Mouse (Mus musculus) kidney, adult 11 months (tissue): ENCODE measurements around the gene Vmn1r15.

Experiments used
- DNase-seq: peaks from one replicate; pipeline ENCODE4 v3.0.0; 2022

Gene Vmn1r15

GRCm38 (mm10) chr6:57257652-57258051 is at the start of gene Vmn1r15:
Gene Vmn1r15 (plus strand): TSS chr6:57257952.
- no peak for DNase-seq

GRCm38 (mm10) chr6:57231386-57231785 is 26.4 kb upstream of the Vmn1r15 start, which contains the start of gene Vmn1r14:
Gene Vmn1r14 (plus strand): TSS chr6:57231686.
- no peak for DNase-seq

- DNase-seq: no peak
These were observed 3.2 kb downstream of the Vmn1r15 start for GRCm38 (mm10) chr6:57260990-57261389.

- DNase-seq: no peak
These were observed 14.1 kb downstream of the Vmn1r15 start for GRCm38 (mm10) chr6:57271881-57272280.

- DNase-seq: no peak
These were observed 14.8 kb downstream of the Vmn1r15 start for GRCm38 (mm10) chr6:57272517-57272916.

- no peak for DNase-seq
These were observed 21.2 kb downstream of the Vmn1r15 start for GRCm38 (mm10) chr6:57278952-57279351.
